Mouse (Mus musculus) cerebellum, adult 2 months (tissue): ENCODE data around the gene Arhgap1.

Source experiments
- CTCF ChIP-seq: fragments of 200-500 bp; IDR thresholded peaks from 2 replicates; pipeline ENCODE4 v1.5.1; 2011; ENCODE audit warnings: low read depth, mild to moderate bottlenecking, control low read depth, low read length, moderate library complexity, borderline replicate concordance; ENCODE audit not compliant: insufficient read depth
- POLR2A ChIP-seq: fragments of 200-500 bp; IDR thresholded peaks from 2 replicates; pipeline ENCODE4 v1.6.1; 2011; ENCODE audit warnings: low read length, control low read depth, borderline replicate concordance; ENCODE audit not compliant: insufficient read depth

GRCm38 (mm10) chr2:91600475-91600874 lies 49.2 kb upstream of the Arhgap1 start:
- TF ChIP-seq CTCF (no peak), POLR2A (no peak)
